Mouse (Mus musculus) neutrophil, adult 65 days (primary cell): ENCODE data around the gene Rrn3. TPM values are rescaled to one million over a fixed set of nuclear protein-coding genes. Genes with fewer than 3 reads are reported as not detected.

Experiments used
- total RNA-seq: library from RNA; stranded (reverse); gene quantifications from 2 replicates; pipeline ENCODE4 v1.2.4, GENCODE M21; 2023

Gene Rrn3
- 7.7 and 8.2 TPM in 2 replicates for total RNA-seq

GRCm38 (mm10) chr16:13780353-13781036 lies at the start of gene Rrn3:
TSS of gene Rrn3 (plus strand) at chr16:13780708.

GRCm38 (mm10) chr16:13818560-13819393 lies 38.3 kb downstream of the Rrn3 start, which contains the start of gene Ntan1:
TSS of gene Ntan1 (plus strand) at chr16:13818845.

Other genes with a start within 250 kb of the Rrn3 start
- gene Parn, start 112.5 kb upstream of the Rrn3 start, total RNA-seq, result 8.3 and 9.4 TPM in 2 replicates
- gene Bfar, start 108.8 kb upstream of the Rrn3 start, total RNA-seq, result 21.2 and 31.3 TPM in 2 replicates
- gene 3110001I22Rik, start 108.8 kb upstream of the Rrn3 start, total RNA-seq, result 12.8 and 16.8 TPM in 2 replicates
- gene Pla2g10, start 49.7 kb upstream of the Rrn3 start, total RNA-seq, result not detected in 2 replicates
- 30.4 and 34.8 TPM in 2 replicates for gene Ntan1, start 38.1 kb downstream of the Rrn3 start, total RNA-seq
- 35.9 and 68.0 TPM in 2 replicates for gene Pdxdc1, start 122.4 kb downstream of the Rrn3 start, total RNA-seq
- gene Mpv17l, start 122.5 kb downstream of the Rrn3 start, total RNA-seq, result 1.2 and 1.3 TPM in 2 replicates
- not detected in 2 replicates for gene 2900011O08Rik, start 205.9 kb downstream of the Rrn3 start, total RNA-seq
- not detected in 2 replicates for gene Ifitm7, start 206.2 kb downstream of the Rrn3 start, total RNA-seq